Mouse (Mus musculus) cortical plate, adult 2 months (tissue): ENCODE results near the gene 2410137M14Rik.

Experiments used
- CTCF ChIP-seq: fragments of 200-500 bp; IDR thresholded peaks from 2 replicates; pipeline ENCODE4 v1.5.1; 2011; ENCODE audit warnings: mild to moderate bottlenecking, control low read depth, low read length; ENCODE audit not compliant: insufficient read depth; ENCODE audit errors: extremely low read depth
- POLR2A ChIP-seq: fragments of 200-500 bp; IDR thresholded peaks from 2 replicates; pipeline ENCODE4 v1.6.1; 2011; ENCODE audit warnings: mild to moderate bottlenecking, low read length, control low read depth; ENCODE audit not compliant: insufficient read depth; ENCODE audit errors: extremely low read depth

DNA sequence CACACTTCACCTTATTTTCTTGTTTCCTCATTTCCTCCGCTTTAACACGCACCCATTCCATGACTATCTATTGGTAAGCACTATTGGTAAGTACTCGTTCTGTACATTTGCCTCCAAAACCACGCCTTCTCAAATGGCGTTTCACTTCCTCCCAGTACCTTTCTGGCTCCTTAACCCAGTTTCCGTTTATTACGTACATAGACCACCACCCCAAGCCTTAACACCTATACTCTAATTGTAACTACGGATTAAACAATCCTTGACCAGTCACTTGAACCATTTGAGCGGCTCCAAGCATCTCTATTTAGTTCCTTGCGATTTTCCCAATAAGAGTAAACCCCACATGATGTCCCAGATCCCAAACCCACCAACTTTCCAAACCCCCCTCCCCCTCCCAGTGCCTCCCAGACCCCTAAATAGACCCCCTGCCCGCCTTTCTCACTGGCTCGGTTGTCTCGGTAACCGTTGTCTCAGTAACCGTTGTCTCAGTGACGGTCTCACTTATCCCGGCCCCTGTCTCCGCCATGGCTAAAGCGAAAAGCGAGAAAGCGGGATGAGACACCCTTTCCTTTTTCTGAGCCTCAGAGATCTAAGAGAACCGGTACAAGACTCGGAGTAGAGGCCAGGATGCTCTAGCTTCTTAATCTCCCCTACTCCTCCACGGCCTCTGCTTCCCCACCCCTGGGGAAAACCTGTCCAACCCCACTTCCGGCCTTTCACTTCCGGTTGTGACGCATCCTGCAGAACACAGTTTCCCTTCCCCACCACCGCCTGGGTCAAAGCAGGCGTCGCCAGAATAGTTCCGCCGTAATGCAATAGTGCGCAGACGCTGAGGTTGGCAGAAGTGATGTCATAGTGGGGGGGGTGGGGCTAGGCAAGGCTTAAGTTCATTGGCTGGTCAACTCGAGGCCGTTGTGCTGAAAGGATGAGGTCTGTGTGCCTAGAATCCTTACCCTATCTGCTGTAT, 29.8 kb downstream of the 2410137M14Rik start, which contains the start of gene Ppp1r11:
- TF ChIP-seq CTCF: no peak
- TF ChIP-seq POLR2A: peak; percentile 70
